Mouse (Mus musculus): ENCODE results near the gene Fam189a1.
A peak's percentile ranks its signal among the peaks of the same experiment; 100 is the strongest.

The Fam189a1 gene

DNA sequence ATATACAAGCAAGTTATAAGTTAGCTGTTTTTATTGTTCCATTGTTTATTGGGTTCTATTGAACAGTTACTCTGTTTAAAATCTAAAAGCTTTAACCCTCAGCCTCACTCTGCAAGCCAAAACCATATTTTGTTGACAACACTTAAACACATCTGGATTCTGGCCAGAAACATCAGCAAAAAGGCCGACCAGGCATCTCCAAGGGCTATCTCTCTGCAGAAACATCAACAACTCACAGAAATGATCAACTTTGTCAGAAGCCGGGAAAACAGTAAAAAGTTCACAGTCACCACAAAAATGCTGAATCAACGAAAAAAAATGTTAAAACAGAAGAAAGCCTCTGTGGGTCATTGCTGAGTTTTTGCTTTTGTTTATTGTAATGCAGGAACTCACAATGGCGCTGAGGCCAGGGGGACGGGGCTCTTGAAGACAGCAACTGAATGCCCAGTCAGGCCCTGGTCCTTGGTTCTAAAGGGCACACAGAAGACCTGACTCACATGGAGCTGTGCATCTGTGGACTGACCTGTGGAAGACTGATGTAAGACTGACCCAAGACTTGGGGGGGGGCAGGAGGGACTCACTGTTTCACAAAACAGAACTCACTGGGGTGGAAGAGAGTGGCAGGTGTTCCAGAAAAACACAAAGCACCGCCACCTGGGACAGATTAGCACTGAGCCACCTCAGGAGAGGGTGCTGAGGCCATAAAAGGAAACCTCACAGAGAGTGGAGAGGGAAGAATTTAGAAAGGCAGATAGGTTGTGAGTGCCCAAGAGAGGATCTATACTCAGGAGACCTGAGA is 74.2 kb downstream of the Fam189a1 start:
- Histone ChIP-seq H3K36me3 (ENCODE audit: control insufficient read depth, insufficient read depth, low read length, poor library complexity, severe bottlenecking) (no peaks in the 10 kb centered on the region), H3K27me3 (ENCODE audit: control insufficient read depth, insufficient read depth, low read length, poor library complexity, severe bottlenecking) (no peaks in the 10 kb centered on the region)
- no peak for DNase-seq (ENCODE audit: low read depth, low spot score)

DNA sequence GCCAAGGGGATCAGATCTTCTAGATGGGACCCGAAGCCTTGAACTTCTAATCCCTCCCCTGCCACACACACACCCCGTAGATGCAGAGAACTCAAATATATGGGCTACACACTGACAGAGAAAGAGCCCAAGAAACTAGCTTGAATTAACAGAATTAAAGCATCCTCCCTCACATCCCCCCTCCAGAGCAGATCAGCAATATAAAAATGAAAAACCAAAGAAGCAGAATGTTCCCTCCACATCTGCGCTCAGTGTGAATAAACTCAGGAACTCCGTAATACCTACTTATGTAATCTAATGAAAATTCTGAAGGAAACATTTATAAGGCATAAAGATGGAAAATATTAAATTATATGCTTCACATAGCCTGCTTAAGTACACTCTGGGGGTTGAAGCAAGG is 80.2 kb downstream of the Fam189a1 start:
- Histone ChIP-seq H3K36me3 (ENCODE audit: control insufficient read depth, insufficient read depth, low read length, poor library complexity, severe bottlenecking) (no peaks in the 10 kb centered on the region), H3K27me3 (ENCODE audit: control insufficient read depth, insufficient read depth, low read length, poor library complexity, severe bottlenecking) (no peaks in the 10 kb centered on the region)
- no peak for DNase-seq (ENCODE audit: low read depth, low spot score)

DNA sequence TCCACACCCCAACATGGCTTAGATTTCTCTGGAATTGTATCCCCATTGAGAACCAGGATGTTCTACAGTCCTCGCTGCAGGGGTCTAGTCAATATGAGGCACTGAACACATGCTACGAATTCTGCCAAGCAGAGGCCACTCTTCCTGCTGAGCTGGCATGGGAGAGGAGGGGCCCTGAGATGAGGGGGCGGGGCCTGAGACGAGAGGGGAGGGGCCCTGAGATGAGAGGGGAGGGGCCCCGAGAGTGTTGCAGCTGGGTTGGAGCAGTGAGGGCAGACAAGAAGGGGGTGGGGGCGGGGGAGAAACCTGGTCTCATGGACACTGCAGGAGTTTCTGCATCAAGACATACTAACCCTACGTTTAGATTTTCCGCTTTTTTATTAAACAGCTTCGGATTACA is 82.2 kb downstream of the Fam189a1 start:
- DNase-seq (ENCODE audit: low read depth, low spot score) = no peak
- H3K27me3 ChIP-seq (ENCODE audit: control insufficient read depth, insufficient read depth, low read length, poor library complexity, severe bottlenecking) = no peaks in the 10 kb centered on the region
- H3K36me3 ChIP-seq (ENCODE audit: control insufficient read depth, insufficient read depth, low read length, poor library complexity, severe bottlenecking) = no peaks in the 10 kb centered on the region

DNA sequence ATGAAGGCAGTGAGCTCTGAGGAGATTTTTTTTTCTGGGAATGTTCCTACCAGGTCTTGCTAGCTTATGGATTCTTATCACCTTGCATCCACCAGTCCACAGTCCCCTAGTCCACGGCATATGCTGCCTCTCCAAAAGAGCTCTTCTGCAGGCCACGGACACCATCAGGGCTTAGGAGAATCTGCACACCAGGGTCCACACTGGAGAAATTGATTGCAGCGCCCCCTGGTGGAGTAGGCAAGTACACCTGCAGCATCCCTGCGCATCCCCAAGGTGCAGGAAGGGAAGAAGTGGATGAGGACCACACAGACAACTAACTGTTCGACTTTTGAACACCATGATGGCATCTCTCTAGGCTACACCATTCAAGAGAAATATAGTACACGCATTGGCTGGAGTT is 82.8 kb downstream of the Fam189a1 start:
- no peaks in the 10 kb centered on the region for H3K36me3 ChIP-seq (ENCODE audit: control insufficient read depth, insufficient read depth, low read length, poor library complexity, severe bottlenecking)
- DNase-seq (ENCODE audit: low read depth, low spot score) = peak; percentile 6
- H3K27me3 ChIP-seq (ENCODE audit: control insufficient read depth, insufficient read depth, low read length, poor library complexity, severe bottlenecking) = no peaks in the 10 kb centered on the region

DNA sequence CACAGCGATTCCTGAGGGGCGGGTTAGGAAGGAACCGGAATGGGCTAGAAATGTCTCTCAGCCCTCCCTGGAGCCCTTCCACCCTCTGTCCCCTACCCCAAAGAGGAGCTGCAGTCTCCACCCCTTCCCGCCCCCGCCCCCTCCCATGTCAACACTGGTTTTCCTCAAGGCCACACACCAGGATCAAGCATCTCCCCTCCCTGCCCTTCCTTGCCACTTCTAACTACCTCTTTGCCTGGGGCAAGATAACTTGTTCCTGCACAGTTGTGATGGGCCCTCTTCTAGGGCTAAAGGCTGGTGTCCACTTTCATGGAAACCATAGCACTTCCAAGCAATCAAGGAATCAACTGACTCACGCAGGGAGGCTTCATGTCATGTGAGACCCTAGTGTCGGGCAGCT is 90.2 kb downstream of the Fam189a1 start:
- DNase-seq (ENCODE audit: low read depth, low spot score) = no peak
- no peaks in the 10 kb centered on the region for H3K36me3 ChIP-seq (ENCODE audit: control insufficient read depth, insufficient read depth, low read length, poor library complexity, severe bottlenecking)
- no peaks in the 10 kb centered on the region for H3K27me3 ChIP-seq (ENCODE audit: control insufficient read depth, insufficient read depth, low read length, poor library complexity, severe bottlenecking)

DNA sequence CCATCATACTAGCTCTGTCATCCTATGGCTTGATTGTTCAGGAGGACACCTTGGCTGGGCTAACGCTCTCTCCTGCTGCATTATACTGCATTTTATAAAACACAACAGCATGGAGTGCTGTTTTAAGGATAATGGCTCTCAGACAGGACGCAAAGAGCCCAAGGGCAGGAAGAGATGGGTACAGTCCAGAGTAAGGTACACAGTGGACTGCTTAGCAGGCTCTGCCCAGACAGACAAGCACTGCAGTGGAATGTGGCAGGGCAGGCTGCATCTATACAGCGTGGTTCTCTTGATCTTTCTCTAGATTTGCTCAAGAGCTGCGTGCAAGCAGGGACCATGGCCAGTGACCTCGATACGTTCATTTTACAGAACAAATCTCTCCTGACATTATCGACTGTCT is 90.9 kb downstream of the Fam189a1 start:
- Histone ChIP-seq H3K36me3 (ENCODE audit: control insufficient read depth, insufficient read depth, low read length, poor library complexity, severe bottlenecking) (no peaks in the 10 kb centered on the region), H3K27me3 (ENCODE audit: control insufficient read depth, insufficient read depth, low read length, poor library complexity, severe bottlenecking) (no peaks in the 10 kb centered on the region)
- DNase-seq (ENCODE audit: low read depth, low spot score) = no peak

DNA sequence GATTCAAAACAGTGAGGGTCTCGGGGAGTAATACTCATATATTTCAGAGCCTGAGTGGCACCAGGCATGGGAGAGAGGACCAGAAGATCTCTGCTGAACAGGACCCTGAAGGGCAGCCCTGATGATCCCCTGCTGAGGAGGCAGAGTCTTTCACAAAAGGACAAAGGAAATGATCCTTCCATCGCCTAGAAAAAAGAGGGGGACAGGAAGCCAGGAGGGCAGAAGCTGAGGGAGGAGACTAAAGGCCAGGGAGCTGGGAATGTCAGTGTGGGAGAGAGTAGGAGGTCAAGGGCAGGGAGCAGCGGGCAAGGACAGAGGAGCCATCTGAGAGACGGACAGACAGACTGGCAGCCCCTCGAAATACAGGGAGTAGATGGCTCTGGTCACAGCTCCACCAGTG is 91.7 kb downstream of the Fam189a1 start:
- Histone ChIP-seq H3K36me3 (ENCODE audit: control insufficient read depth, insufficient read depth, low read length, poor library complexity, severe bottlenecking) (no peaks in the 10 kb centered on the region), H3K27me3 (ENCODE audit: control insufficient read depth, insufficient read depth, low read length, poor library complexity, severe bottlenecking) (no peaks in the 10 kb centered on the region)
- no peak for DNase-seq (ENCODE audit: low read depth, low spot score)

DNA sequence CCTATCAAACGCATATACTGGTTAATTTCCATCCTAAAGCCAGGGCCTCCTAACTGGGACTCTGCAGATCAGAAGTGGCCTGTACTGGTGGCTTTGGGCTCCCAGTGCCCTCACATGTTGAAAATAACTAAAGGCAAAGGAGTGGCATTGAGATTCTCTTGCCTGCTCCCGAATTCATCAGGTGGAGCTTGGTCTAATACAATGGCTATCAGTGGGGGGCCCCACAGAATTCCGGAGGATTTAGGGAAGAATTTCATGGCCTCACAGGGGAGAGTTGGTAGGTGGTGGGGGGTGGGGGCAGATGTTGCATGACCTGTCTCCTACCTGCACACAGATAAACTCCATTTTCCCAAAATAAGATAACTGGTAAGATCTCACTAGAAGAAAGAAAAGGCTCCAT is 92.3 kb downstream of the Fam189a1 start:
- Histone ChIP-seq H3K36me3 (ENCODE audit: control insufficient read depth, insufficient read depth, low read length, poor library complexity, severe bottlenecking) (no peaks in the 10 kb centered on the region), H3K27me3 (ENCODE audit: control insufficient read depth, insufficient read depth, low read length, poor library complexity, severe bottlenecking) (no peaks in the 10 kb centered on the region)
- no peak for DNase-seq (ENCODE audit: low read depth, low spot score)

DNA sequence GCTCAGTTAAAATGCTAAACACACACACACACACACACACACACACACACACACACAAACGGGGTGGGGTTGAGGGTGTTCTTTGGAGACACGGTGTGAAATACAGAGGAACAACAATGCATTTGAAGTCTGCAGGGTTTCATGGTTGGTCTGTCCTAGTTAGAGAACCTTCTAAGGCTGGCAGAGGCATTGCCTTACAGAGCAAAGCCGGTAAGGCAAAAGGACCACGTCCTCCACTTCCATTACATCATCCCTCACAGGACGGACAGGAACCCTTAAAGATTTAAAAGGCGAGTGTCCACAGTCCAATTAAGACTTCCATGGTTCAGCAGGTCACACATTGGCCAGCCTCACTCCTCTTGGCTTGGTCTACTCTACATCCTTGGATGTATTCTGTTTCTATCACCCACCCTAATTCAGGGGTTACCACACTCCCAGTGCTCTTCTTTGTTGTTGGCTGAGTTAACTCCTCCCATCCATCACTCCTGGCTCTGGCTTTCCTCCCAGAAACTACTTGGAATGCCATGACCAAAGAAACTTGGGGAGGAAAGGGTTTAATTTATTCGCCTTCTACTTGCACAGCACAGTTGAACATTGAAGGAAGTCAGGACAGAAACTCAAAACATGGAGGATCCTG is 96.1 kb downstream of the Fam189a1 start:
- DNase-seq (ENCODE audit: low read depth, low spot score) = no peak
- no peaks in the 10 kb centered on the region for H3K27me3 ChIP-seq (ENCODE audit: control insufficient read depth, insufficient read depth, low read length, poor library complexity, severe bottlenecking)
- H3K36me3 ChIP-seq (ENCODE audit: control insufficient read depth, insufficient read depth, low read length, poor library complexity, severe bottlenecking) = no peaks in the 10 kb centered on the region

DNA sequence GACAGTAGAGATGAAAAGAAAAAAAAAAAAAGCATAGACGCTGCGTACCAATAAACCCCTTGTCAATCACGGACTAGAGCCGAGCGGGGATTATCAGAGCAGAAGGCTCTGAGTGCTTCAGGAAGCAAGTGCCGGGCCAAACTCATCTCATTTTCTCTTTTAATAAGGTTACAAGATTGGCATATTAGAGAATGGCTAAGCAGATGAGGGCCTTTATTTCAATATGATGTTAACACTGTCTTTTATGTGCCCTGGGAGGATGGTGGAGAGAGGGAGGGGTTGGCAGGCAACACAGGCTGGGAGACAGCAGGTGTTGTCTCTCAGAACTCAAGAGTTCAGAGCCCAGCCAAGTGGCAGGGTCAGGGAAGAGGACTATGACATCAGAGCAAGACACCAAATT is 99.5 kb downstream of the Fam189a1 start:
- no peaks in the 10 kb centered on the region for H3K27me3 ChIP-seq (ENCODE audit: control insufficient read depth, insufficient read depth, low read length, poor library complexity, severe bottlenecking)
- no peak for DNase-seq (ENCODE audit: low read depth, low spot score)
- no peaks in the 10 kb centered on the region for H3K36me3 ChIP-seq (ENCODE audit: control insufficient read depth, insufficient read depth, low read length, poor library complexity, severe bottlenecking)

DNA sequence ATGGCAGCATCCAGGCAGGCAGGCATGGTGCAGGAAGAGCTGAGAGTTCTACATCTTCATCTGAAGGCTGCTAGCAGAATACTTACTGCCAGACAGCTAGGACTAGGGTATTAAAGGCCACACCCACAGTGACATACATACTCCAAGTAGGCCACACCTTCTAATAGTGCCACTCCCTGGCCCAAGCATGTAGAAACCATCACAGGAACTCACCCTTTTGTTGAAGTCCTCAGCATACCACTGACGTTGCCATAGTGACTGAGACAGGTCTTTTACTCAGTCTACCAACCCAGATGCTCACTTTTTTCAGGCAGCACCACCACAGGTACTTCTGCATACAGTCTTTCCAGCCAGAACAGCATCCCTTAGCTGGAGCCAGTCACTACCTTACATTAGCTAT is 104.4 kb downstream of the Fam189a1 start:
- Histone ChIP-seq H3K36me3 (ENCODE audit: control insufficient read depth, insufficient read depth, low read length, poor library complexity, severe bottlenecking) (no peaks in the 10 kb centered on the region), H3K27me3 (ENCODE audit: control insufficient read depth, insufficient read depth, low read length, poor library complexity, severe bottlenecking) (no peaks in the 10 kb centered on the region)
- DNase-seq (ENCODE audit: low read depth, low spot score) = no peak

DNA sequence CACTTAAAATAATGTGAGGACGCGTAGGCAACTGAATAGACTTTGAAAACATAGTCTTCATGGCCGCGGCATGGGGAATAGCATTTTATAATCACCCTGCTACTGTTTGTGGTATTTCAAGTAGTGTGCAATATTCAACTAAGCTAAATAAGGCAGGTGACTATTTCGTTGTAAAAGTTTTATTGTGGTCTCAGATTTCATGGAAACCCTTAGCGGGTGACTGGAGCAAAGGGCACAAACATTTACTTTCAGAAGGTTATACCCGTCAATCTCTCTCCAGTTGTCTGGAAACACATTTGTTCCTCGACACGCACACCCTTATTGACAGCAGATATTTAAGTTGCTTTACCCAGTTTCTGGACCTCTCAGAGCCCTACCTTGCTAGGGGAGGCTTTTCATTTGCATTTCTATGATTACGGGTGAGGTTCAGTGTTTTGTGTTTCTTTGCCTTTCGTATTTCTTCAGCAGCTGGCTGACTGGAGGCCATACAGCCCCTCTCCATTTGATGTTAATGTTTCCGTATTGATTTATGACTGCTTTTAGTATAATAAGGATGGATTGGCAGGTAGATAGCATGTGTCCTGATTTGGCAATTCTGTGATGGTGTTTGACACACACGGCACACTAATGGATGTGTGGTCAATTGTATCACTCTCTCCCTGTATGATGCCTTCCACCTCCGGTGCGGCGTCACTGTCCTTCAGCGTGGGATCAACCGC is 107.0 kb downstream of the Fam189a1 start:
- DNase-seq (ENCODE audit: low read depth, low spot score) = no peak
- H3K27me3 ChIP-seq (ENCODE audit: control insufficient read depth, insufficient read depth, low read length, poor library complexity, severe bottlenecking) = no peaks in the 10 kb centered on the region
- H3K36me3 ChIP-seq (ENCODE audit: control insufficient read depth, insufficient read depth, low read length, poor library complexity, severe bottlenecking) = no peaks in the 10 kb centered on the region

DNA sequence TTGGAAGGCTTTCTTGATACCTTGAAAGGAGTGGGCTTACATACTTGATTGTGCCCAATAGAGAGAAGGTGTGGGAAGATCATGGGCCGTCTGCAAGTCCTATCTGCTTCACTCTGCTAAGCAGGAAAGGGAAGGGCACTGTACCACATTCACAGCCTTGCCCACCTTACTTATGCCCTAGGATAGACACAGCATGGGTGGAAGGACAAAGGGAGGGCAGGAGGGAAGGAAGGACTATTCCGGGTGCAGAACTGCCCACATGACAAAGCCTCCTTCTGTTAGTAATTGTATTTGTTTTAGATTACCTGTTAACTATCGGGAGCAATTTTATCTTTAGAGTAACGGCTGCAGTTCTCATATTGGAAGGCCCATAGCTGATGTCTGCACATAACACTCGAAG is 108.7 kb downstream of the Fam189a1 start:
- no peak for DNase-seq (ENCODE audit: low read depth, low spot score)
- Histone ChIP-seq H3K27me3 (ENCODE audit: control insufficient read depth, insufficient read depth, low read length, poor library complexity, severe bottlenecking) (no peaks in the 10 kb centered on the region), H3K36me3 (ENCODE audit: control insufficient read depth, insufficient read depth, low read length, poor library complexity, severe bottlenecking) (no peaks in the 10 kb centered on the region)

DNA sequence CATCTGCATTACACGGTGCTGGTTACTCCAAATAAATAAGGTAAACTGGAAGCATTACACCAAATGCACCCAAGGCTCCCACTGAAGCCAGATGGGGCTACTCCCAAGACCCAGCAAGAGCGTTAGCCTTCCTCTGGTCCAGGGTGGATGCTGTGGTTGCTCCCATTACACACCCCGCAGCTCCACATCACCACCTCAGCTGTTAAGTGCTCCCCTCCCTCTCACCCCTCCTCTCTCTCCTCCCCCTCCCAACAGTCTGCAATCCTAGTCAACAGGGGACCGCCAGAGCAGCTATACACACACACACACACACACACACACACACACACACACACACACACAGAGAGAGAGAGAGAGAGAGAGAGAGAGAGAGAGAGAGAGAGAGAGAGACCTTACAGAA is 109.7 kb downstream of the Fam189a1 start:
- H3K36me3 ChIP-seq (ENCODE audit: control insufficient read depth, insufficient read depth, low read length, poor library complexity, severe bottlenecking) = no peaks in the 10 kb centered on the region
- DNase-seq (ENCODE audit: low read depth, low spot score) = no peak
- H3K27me3 ChIP-seq (ENCODE audit: control insufficient read depth, insufficient read depth, low read length, poor library complexity, severe bottlenecking) = no peaks in the 10 kb centered on the region

DNA sequence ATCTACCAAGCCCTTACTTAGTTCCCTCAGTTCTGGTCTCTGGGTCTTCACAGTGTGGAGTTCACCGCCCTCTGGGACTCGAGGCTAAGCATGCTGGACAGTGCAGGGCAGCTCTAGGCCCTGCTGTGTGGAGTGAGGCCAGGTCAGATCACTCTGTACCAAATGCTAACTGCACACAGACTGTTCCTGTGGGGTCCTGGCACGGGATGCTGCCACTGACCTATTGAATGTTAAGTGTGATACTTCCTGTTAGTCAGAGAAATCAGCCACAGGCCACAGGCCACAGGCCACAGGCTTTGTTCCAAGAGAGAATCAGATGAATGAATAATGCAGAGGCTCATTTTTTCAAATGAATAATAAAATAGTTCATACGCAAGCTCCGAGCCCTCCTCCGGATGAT is 112.1 kb downstream of the Fam189a1 start:
- Histone ChIP-seq H3K36me3 (ENCODE audit: control insufficient read depth, insufficient read depth, low read length, poor library complexity, severe bottlenecking) (no peaks in the 10 kb centered on the region), H3K27me3 (ENCODE audit: control insufficient read depth, insufficient read depth, low read length, poor library complexity, severe bottlenecking) (no peaks in the 10 kb centered on the region)
- DNase-seq (ENCODE audit: low read depth, low spot score) = no peak

Measured in splenic B cell, adult 2 months (primary cell).